Mouse (Mus musculus) brain, embryonic 14.5 days (tissue): ENCODE measurements around the gene Sesn2.

Experiments used
- CTCF ChIP-seq: fragments of 200-500 bp; IDR thresholded peaks from 2 replicates; pipeline ENCODE4 v1.5.1; 2012; ENCODE audit warnings: inconsistent platforms, mild to moderate bottlenecking, moderate library complexity, borderline replicate concordance; ENCODE audit not compliant: insufficient read depth, insufficient read length; ENCODE audit errors: extremely low read depth
- POLR2A ChIP-seq: fragments of 200-500 bp; IDR thresholded peaks from 2 replicates; pipeline ENCODE4 v1.6.1; 2012; ENCODE audit warnings: mild to moderate bottlenecking, inconsistent platforms, borderline replicate concordance; ENCODE audit not compliant: poor library complexity, insufficient read depth, insufficient read length, severe bottlenecking; ENCODE audit errors: extremely low read depth

- TF ChIP-seq CTCF (no peak), POLR2A (no peak)
Measured at GRCm38 (mm10) chr4:132444516-132444915, 65.8 kb downstream of the Sesn2 start.
